Mouse (Mus musculus) kidney, embryonic 14.5 days (tissue): ENCODE data around the gene Pnkp. TPM values are rescaled to one million over a fixed set of nuclear protein-coding genes. Genes with fewer than 3 reads are reported as not detected.
A peak's percentile ranks its signal among the peaks of the same experiment; 100 is the strongest.

Source experiments
- ATAC-seq: fragments of 200-750 bp; cut with Nextera tagmentation; 2 replicates; pipeline ENCODE4 v1.8.0; 2017; ENCODE audit warnings: moderate number of reproducible peaks, mild to moderate bottlenecking, moderate TSS enrichment, moderate library complexity; ENCODE audit not compliant: low FRiP score, low TSS enrichment
- H3K27ac ChIP-seq: fragments of 300-500 bp; sonication (generic); 2 replicates; pipeline ENCODE4 v1.5.1; 2014; ENCODE audit warnings: low read depth, mild to moderate bottlenecking, low read length, moderate library complexity, mixed read lengths
- H3K27me3 ChIP-seq: fragments of 300-500 bp; sonication (generic); 2 replicates; pipeline ENCODE4 v1.6.1; 2014; ENCODE audit warnings: mild to moderate bottlenecking, low read length; ENCODE audit not compliant: control insufficient read depth, insufficient read depth
- H3K36me3 ChIP-seq: fragments of 300-500 bp; sonication (generic); 2 replicates; pipeline ENCODE4 v1.6.1; 2014; ENCODE audit warnings: low read length, mixed read lengths; ENCODE audit not compliant: control insufficient read depth, insufficient read depth
- H3K4me1 ChIP-seq: fragments of 300-500 bp; sonication (generic); 2 replicates; pipeline ENCODE4 v1.6.1; 2014; ENCODE audit warnings: low read length, mixed read lengths; ENCODE audit not compliant: control insufficient read depth, insufficient read depth
- H3K4me2 ChIP-seq: fragments of 300-500 bp; sonication (generic); replicated peaks from 2 replicates; pipeline ENCODE4 v1.6.1; 2014; ENCODE audit warnings: low read depth, mild to moderate bottlenecking, low read length
- H3K4me3 ChIP-seq: fragments of 300-500 bp; sonication (generic); 2 replicates; pipeline ENCODE4 v1.5.1; 2014; ENCODE audit warnings: mild to moderate bottlenecking, low read length
- H3K9ac ChIP-seq: fragments of 300-500 bp; sonication (generic); 2 replicates; pipeline ENCODE4 v1.6.1; 2014; ENCODE audit warnings: low read depth, mild to moderate bottlenecking, low read length, moderate library complexity
- H3K9me3 ChIP-seq: fragments of 300-500 bp; sonication (generic); 2 replicates; pipeline ENCODE4 v1.6.1; 2016; ENCODE audit warnings: low read length; ENCODE audit not compliant: control insufficient read depth
- WGBS: fragments of 180-500 bp; shearing (Covaris S2); extraction: QIAGEN DNeasy Blood & Tissue Kit; methylation state at CpG from one replicate; pipeline ENCODE4 v1.1.7; 2014; 5-methylcytosine and 5-hydroxymethylcytosine counted together
- polyA plus RNA-seq: library from polyadenylated mRNA; unstranded; fragments of >200 nt; fragmentation: Nextera tagmentation; extraction: Ambion mirVana; gene quantifications from 2 replicates; pipeline ENCODE4 v1.2.1, GENCODE M21; 2014

Pnkp gene
- polyA plus RNA-seq, 1 experiment from 2014 or later, result 30.4 TPM

GRCm38 (mm10) chr7:44847772-44848171, 9.2 kb upstream of the Pnkp start:
- H3K4me1 ChIP-seq, result peaks cover 10% of the 10 kb centered on the region
- H3K9me3 ChIP-seq, result no peaks in the 10 kb centered on the region
- H3K9ac ChIP-seq, result peak overlapping the region; percentile 80; the same call in 1 of the 2 replicates
- 70% methylated on average over 5 of the region's 5 CpGs for WGBS
- no peak for ATAC-seq
- peak overlapping the region; percentile 70 for H3K4me3 ChIP-seq
- H3K27me3 ChIP-seq, result no peaks in the 10 kb centered on the region
- H3K4me2 ChIP-seq, result peak overlapping the region; percentile 67
- no peak overlapping the region for H3K27ac ChIP-seq
- peaks cover 50% of the 10 kb centered on the region for H3K36me3 ChIP-seq

GRCm38 (mm10) chr7:44848561-44849415, 8.2 kb upstream of the Pnkp start, which contains the start of the genes Akt1s1 and Tbc1d17:
Akt1s1 (plus strand) TSS chr7:44848991.
Tbc1d17 (minus strand) TSS chr7:44849079.
- ATAC-seq, result peak; percentile 84
- Histone ChIP-seq H3K4me3 (peak within 1 kb of the TSS; percentile 70), H3K4me2 (peak within 1 kb of the TSS; percentile 67), H3K9me3 (no peaks in the 10 kb centered on the region), H3K9ac (peak within 1 kb of the TSS; percentile 80), H3K36me3 (peaks cover 47% of the 10 kb centered on the region), H3K27ac (peak within 1 kb of the TSS; percentile 97), H3K4me1 (peaks cover 13% of the 10 kb centered on the region), H3K27me3 (no peaks in the 10 kb centered on the region)
- under 1% methylated on average over 54 of the region's 54 CpGs for WGBS

- Histone ChIP-seq H3K27ac (peak overlapping the region; percentile 97), H3K4me1 (peaks cover 17% of the 10 kb centered on the region), H3K4me2 (peak overlapping the region; percentile 53), H3K4me3 (peak overlapping the region; percentile 70), H3K9ac (peak overlapping the region; percentile 80), H3K27me3 (no peaks in the 10 kb centered on the region), H3K9me3 (no peaks in the 10 kb centered on the region), H3K36me3 (peaks cover 39% of the 10 kb centered on the region)
- under 1% methylated on average over 41 of the region's 41 CpGs for WGBS
- peak; percentile 68 for ATAC-seq
Observed at GRCm38 (mm10) chr7:44849416-44850111, 7.4 kb upstream of the Pnkp start.

- Histone ChIP-seq H3K4me1 (peaks cover 20% of the 10 kb centered on the region), H3K4me3 (peak overlapping the region; percentile 70), H3K27ac (peak overlapping the region; percentile 97), H3K27me3 (no peaks in the 10 kb centered on the region), H3K36me3 (peaks cover 34% of the 10 kb centered on the region), H3K9ac (peak overlapping the region; percentile 80), H3K4me2 (peak overlapping the region; percentile 53), H3K9me3 (no peaks in the 10 kb centered on the region)
- peak; percentile 39 for ATAC-seq
- WGBS, result 0% methylated on average over 30 of the region's 33 CpGs
Observed at GRCm38 (mm10) chr7:44850146-44850545, 6.8 kb upstream of the Pnkp start.

GRCm38 (mm10) chr7:44850789-44851624, 5.9 kb upstream of the Pnkp start:
- Histone ChIP-seq H3K27me3 (no peaks in the 10 kb centered on the region), H3K4me1 (peaks cover 23% of the 10 kb centered on the region), H3K9ac (peak overlapping the region; percentile 80), H3K4me3 (peak overlapping the region; percentile 70), H3K9me3 (no peaks in the 10 kb centered on the region), H3K4me2 (peak overlapping the region; percentile 53), H3K36me3 (peaks cover 25% of the 10 kb centered on the region), H3K27ac (peak overlapping the region; percentile 97; the same call in 1 of the 2 replicates)
- WGBS, result 78% methylated on average over 8 of the region's 8 CpGs
- ATAC-seq, result no peak

- ATAC-seq, result no peak
- H3K9ac ChIP-seq, result peak overlapping the region; percentile 80; the same call in 1 of the 2 replicates
- H3K4me2 ChIP-seq, result no peak overlapping the region
- H3K36me3 ChIP-seq, result peaks cover 18% of the 10 kb centered on the region; the same call in 1 of the 2 replicates
- WGBS, result 90% methylated on average over 12 of the region's 12 CpGs
- no peak overlapping the region for H3K27ac ChIP-seq
- H3K9me3 ChIP-seq, result no peaks in the 10 kb centered on the region
- no peaks in the 10 kb centered on the region for H3K27me3 ChIP-seq
- no peak overlapping the region for H3K4me3 ChIP-seq
- H3K4me1 ChIP-seq, result peaks cover 29% of the 10 kb centered on the region
Observed at GRCm38 (mm10) chr7:44851625-44852234, 5.2 kb upstream of the Pnkp start.

- Histone ChIP-seq H3K4me2 (no peak overlapping the region), H3K9ac (no peak overlapping the region), H3K9me3 (no peaks in the 10 kb centered on the region), H3K36me3 (peaks cover 16% of the 10 kb centered on the region; the same call in 1 of the 2 replicates), H3K4me3 (no peak overlapping the region), H3K4me1 (peaks cover 29% of the 10 kb centered on the region), H3K27me3 (no peaks in the 10 kb centered on the region), H3K27ac (no peak overlapping the region)
- 92% methylated on average over 36 of the region's 36 CpGs for WGBS
- ATAC-seq, result no peak
Observed at GRCm38 (mm10) chr7:44852259-44853027, 4.5 kb upstream of the Pnkp start.
